Mouse (Mus musculus) MEL (cell line): ENCODE results near the gene Haus3.

Source experiments
- CHD1 ChIP-seq: IDR thresholded peaks from 2 replicates; pipeline ENCODE4 v1.6.1; 2012; ENCODE audit warnings: low read depth, mild to moderate bottlenecking, inconsistent platforms, low read length, improper control_type of control experiment
- CTCF ChIP-seq, 3 experiments: IDR thresholded peaks in 2 of 3; conservative IDR thresholded peaks in 1 of 3; 2 replicates each; pipeline ENCODE4 v1.5.1; 2011 to 2012; ENCODE audit warnings: low read length in 3 of 3, low read depth in 2 of 3, mild to moderate bottlenecking in 2 of 3, improper control_type of control experiment in 1 of 3, inconsistent platforms in 1 of 3, mixed read lengths in 1 of 3, moderate library complexity in 1 of 3; ENCODE audit not compliant: control insufficient read depth in 1 of 3, insufficient read depth in 1 of 3, poor library complexity in 1 of 3, severe bottlenecking in 1 of 3
- ETS1 ChIP-seq: IDR thresholded peaks from 2 replicates; pipeline ENCODE4 v1.6.1; 2012; ENCODE audit warnings: low read depth, mild to moderate bottlenecking, inconsistent platforms, low read length, improper control_type of control experiment, moderate library complexity
- MAZ ChIP-seq: IDR thresholded peaks from 2 replicates; pipeline ENCODE4 v1.6.1; 2012; ENCODE audit warnings: low read depth, mild to moderate bottlenecking, inconsistent platforms, low read length, improper control_type of control experiment
- MEF2A ChIP-seq: IDR thresholded peaks from 2 replicates; pipeline ENCODE4 v1.6.1; 2014; ENCODE audit warnings: low read depth, mild to moderate bottlenecking, inconsistent platforms, low read length, improper control_type of control experiment; ENCODE audit not compliant: poor library complexity, insufficient replicate concordance, severe bottlenecking; ENCODE audit errors: extremely low read depth
- MYB ChIP-seq: IDR thresholded peaks from 2 replicates; pipeline ENCODE4 v1.6.1; 2011; ENCODE audit warnings: mild to moderate bottlenecking, low read depth, low read length, improper control_type of control experiment
- POLR2A ChIP-seq, 2 experiments: IDR thresholded peaks; 2 replicates each; pipeline ENCODE4 v1.6.1; 2011 to 2012; ENCODE audit warnings: low read length in 2 of 2, mild to moderate bottlenecking in 2 of 2, control low read depth in 1 of 2, improper control_type of control experiment in 1 of 2, low read depth in 1 of 2, moderate library complexity in 1 of 2; ENCODE audit not compliant: control insufficient read depth in 1 of 2, insufficient read depth in 1 of 2, poor library complexity in 1 of 2
- POLR2AphosphoS5 ChIP-seq: IDR thresholded peaks from 2 replicates; pipeline ENCODE4 v1.6.1; 2012; ENCODE audit warnings: low read depth, borderline replicate concordance, mild to moderate bottlenecking, inconsistent platforms, low read length, moderate library complexity, mixed read lengths
- RCOR1 ChIP-seq: IDR thresholded peaks from 2 replicates; pipeline ENCODE4 v1.6.1; 2012; ENCODE audit warnings: low read depth, mild to moderate bottlenecking, inconsistent platforms, low read length, improper control_type of control experiment
- TAL1 ChIP-seq: IDR thresholded peaks from 2 replicates; pipeline ENCODE4 v1.6.1; 2012; ENCODE audit warnings: mild to moderate bottlenecking, inconsistent platforms, low read length, moderate library complexity, mixed read lengths
- USF1 ChIP-seq: IDR thresholded peaks from 2 replicates; pipeline ENCODE4 v1.6.1; 2014; ENCODE audit warnings: low read depth, mild to moderate bottlenecking, inconsistent platforms, low read length, improper control_type of control experiment, moderate library complexity

DNA sequence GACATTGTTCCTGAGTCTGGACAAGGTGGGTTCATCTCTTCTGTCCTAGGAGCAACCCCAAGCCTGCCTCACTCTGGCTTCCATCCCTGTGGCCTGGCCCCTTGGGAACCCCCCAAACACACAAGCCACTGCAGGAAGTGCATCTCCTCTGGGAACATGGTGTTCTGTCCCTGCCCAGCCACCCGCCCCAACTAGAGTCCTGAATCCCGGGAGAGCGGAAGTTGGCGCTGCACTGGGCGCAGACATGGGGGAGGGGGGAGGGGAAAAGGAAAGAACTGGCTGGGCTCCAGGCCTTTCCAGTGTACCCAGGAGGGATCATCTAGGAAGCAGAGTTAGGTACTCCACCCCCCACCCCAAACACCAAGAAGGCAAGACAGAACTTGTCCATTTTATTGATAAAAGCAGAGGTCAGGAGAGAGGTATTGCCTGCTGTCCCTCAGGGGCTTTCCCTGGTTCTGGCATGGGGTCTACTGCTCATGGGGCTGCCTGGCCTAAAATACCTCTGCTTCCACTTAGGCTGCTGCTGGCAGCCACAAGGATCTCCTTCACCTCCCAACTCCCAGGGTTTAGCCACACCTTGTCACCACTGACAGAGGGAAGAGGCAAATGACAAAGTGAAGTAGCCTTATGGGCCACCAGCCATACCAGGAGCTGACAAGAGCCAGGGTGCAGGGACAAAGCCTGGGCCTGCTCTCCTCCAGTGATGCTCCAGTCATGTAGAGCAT is 14.0 kb upstream of the Haus3 start:
- TF ChIP-seq MYB: no peak
- TF ChIP-seq CHD1: no peak
- no peak for TF ChIP-seq MEF2A
- TF ChIP-seq TAL1: no peak
- TF ChIP-seq POLR2AphosphoS5: no peak
- no peak for TF ChIP-seq CTCF (IDR thresholded peaks at IDR 0.05 in 2 of 3, conservative IDR thresholded peaks at IDR 0.05 in 1 of 3; ENCODE audit: control insufficient read depth in 1 of 3, insufficient read depth in 1 of 3, low read depth in 2 of 3, low read length in 3 of 3, poor library complexity in 1 of 3, severe bottlenecking in 1 of 3)
- no peak for TF ChIP-seq RCOR1
- TF ChIP-seq USF1: no peak
- TF ChIP-seq POLR2A (IDR thresholded peaks at IDR 0.05; ENCODE audit: control insufficient read depth in 1 of 2, insufficient read depth in 1 of 2, low read depth in 1 of 2, low read length in 2 of 2, poor library complexity in 1 of 2): no peak
- TF ChIP-seq MAZ: no peak
- no peak for TF ChIP-seq ETS1
